Mouse (Mus musculus): ENCODE results near the gene Dus1l. TPM values are rescaled to one million over a fixed set of nuclear protein-coding genes. Genes with fewer than 3 reads are reported as not detected.

The Dus1l gene
- polyA plus RNA-seq (2012; rRNA removed): 38.1 and 38.2 TPM in 2 replicates

GRCm38 (mm10) chr11:120795756-120796613, at the start of gene Dus1l:
Dus1l (minus strand) TSS chr11:120796403.

GRCm38 (mm10) chr11:120823956-120824786, 28.0 kb upstream of the Dus1l start, which contains the start of gene Fasn:
Fasn (minus strand) TSS chr11:120824547.

DNA sequence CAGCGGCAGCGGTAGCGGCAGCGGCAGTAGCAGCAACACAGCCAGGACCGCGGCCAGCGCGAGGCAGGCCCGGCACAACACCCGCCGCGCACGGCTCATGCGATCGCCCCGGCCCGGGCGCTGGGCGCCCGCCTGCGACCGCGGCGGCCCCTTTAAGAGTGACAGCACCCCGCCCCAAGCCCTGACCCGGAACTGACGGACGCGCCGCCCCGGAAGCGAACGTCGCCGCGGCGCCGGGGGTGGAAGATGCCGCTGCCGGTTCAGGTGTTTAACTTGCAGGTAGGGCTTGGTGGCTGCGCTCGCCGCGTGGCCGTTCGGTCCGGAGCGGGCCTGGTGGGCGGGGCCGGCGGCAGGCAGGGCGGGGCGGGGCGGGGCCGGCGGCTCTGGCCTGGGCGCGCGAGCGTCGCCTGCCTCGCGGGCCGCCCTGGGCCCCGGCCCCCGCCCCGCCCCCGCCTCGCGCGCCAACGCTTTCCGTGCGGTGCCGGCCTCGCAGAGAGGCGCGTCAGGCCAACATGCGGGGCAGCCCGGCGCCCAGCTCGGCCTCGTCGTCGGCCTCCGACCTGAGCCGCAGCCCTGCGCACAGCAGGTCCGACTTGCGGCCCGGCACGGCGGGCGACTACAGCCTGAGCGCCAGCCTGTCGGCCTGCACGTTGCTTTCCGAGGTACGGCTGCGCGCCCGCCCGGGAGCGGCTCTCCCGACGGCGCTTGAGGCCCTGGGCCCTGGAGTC, 12.0 kb downstream of the Dus1l start, which contains the start of the genes Rfng and Gps1:
Rfng (minus strand) TSS at position 144 of the 728 bp plus-strand sequence.
Gps1 (plus strand) TSS at position 209 of the 728 bp plus-strand sequence.

GRCm38 (mm10) chr11:120762672-120763041, 33.5 kb downstream of the Dus1l start, which contains the start of gene Hmga1b:
Hmga1b (plus strand) TSS chr11:120762794.

Other genes starting within 250 kb of the Dus1l start
- 192 and 196 TPM in 2 replicates for gene Mcrip1, start 246.7 kb downstream of the Dus1l start, polyA plus RNA-seq (2012; rRNA removed)
- gene Ppp1r27, start 245.3 kb downstream of the Dus1l start, polyA plus RNA-seq (2012; rRNA removed): 1.1 TPM in 1 of 2 replicates, not detected in the other
- gene P4hb, start 223.2 kb downstream of the Dus1l start, polyA plus RNA-seq (2012; rRNA removed): 153 and 156 TPM in 2 replicates
- 443 and 473 TPM in 2 replicates for gene Arhgdia, start 214.8 kb downstream of the Dus1l start, polyA plus RNA-seq (2012; rRNA removed)
- gene Alyref, start 198.0 kb downstream of the Dus1l start, polyA plus RNA-seq (2012; rRNA removed): 83.1 and 83.5 TPM in 2 replicates
- 185 and 196 TPM in 2 replicates for gene Anapc11, start 198.0 kb downstream of the Dus1l start, polyA plus RNA-seq (2012; rRNA removed)
- gene Npb, start 187.9 kb downstream of the Dus1l start, polyA plus RNA-seq (2012; rRNA removed): 0.22 and 0.57 TPM in 2 replicates
- gene Pcyt2, start 178.5 kb downstream of the Dus1l start, polyA plus RNA-seq (2012; rRNA removed): 286 and 294 TPM in 2 replicates
- 67.4 and 67.5 TPM in 2 replicates for gene Sirt7, start 171.2 kb downstream of the Dus1l start, polyA plus RNA-seq (2012; rRNA removed)
- 69.7 and 75.8 TPM in 2 replicates for gene Mafg, start 162.8 kb downstream of the Dus1l start, polyA plus RNA-seq (2012; rRNA removed)
- gene Pycr1, start 152.6 kb downstream of the Dus1l start, polyA plus RNA-seq (2012; rRNA removed): 19.2 and 19.8 TPM in 2 replicates
- 0.63 and 0.74 TPM in 2 replicates for gene Myadml2, start 148.2 kb downstream of the Dus1l start, polyA plus RNA-seq (2012; rRNA removed)
- gene Notum, start 135.2 kb downstream of the Dus1l start, polyA plus RNA-seq (2012; rRNA removed): 7.3 and 7.5 TPM in 2 replicates
- gene Aspscr1, start 123.4 kb downstream of the Dus1l start, polyA plus RNA-seq (2012; rRNA removed): 70.1 and 71.8 TPM in 2 replicates
- gene Cenpx, start 82.7 kb downstream of the Dus1l start, polyA plus RNA-seq (2012; rRNA removed): 56.6 and 60.2 TPM in 2 replicates
- gene Lrrc45, start 82.5 kb downstream of the Dus1l start, polyA plus RNA-seq (2012; rRNA removed): 144 TPM in 2 replicates
- gene Rac3, start 74.9 kb downstream of the Dus1l start, polyA plus RNA-seq (2012; rRNA removed): 858 and 954 TPM in 2 replicates
- 6.9 and 7.2 TPM in 2 replicates for gene Dcxr, start 69.1 kb downstream of the Dus1l start, polyA plus RNA-seq (2012; rRNA removed)
- gene Cbr2, start 64.3 kb downstream of the Dus1l start, polyA plus RNA-seq (2012; rRNA removed): 2.5 and 4.2 TPM in 2 replicates
- gene Hmga1b, start 33.6 kb downstream of the Dus1l start, polyA plus RNA-seq (2012; rRNA removed): 0.82 and 1.0 TPM in 2 replicates
- 118 and 127 TPM in 2 replicates for gene Rfng, start 12.2 kb downstream of the Dus1l start, polyA plus RNA-seq (2012; rRNA removed)
- gene Gps1, start 12.1 kb downstream of the Dus1l start, polyA plus RNA-seq (2012; rRNA removed): 294 and 308 TPM in 2 replicates
- 281 and 338 TPM in 2 replicates for gene Fasn, start 28.1 kb upstream of the Dus1l start, polyA plus RNA-seq (2012; rRNA removed)
- gene Ccdc57, start 136.5 kb upstream of the Dus1l start, polyA plus RNA-seq (2012; rRNA removed): 9.6 and 10.4 TPM in 2 replicates
- gene Slc16a3, start 152.1 kb upstream of the Dus1l start, polyA plus RNA-seq (2012; rRNA removed): 8.9 and 9.1 TPM in 2 replicates
- 158 and 162 TPM in 2 replicates for gene Csnk1d, start 194.9 kb upstream of the Dus1l start, polyA plus RNA-seq (2012; rRNA removed)
- not detected in 2 replicates for gene Cd7, start 243.0 kb upstream of the Dus1l start, polyA plus RNA-seq (2012; rRNA removed)